Mouse (Mus musculus) hematopoietic stem cell, adult 5-6 weeks (primary cell): ENCODE data around the gene Depdc5. TPM values are rescaled to one million over a fixed set of nuclear protein-coding genes. Genes with fewer than 3 reads are reported as not detected.
A peak's percentile ranks its signal among the peaks of the same experiment; 100 is the strongest.
"Not testable (repeated sequence)": the region's sequence is repeated elsewhere in the genome, so short reads cannot be mapped to it uniquely, and the experiment has no call there.

Source experiments
- ATAC-seq, 2 experiments: fragments of 125-278 bp in 1 of 2; replicated peaks in 1 of 2; 2 replicates each; pipeline ENCODE4 v1.8.0; 2016 to 2017; ENCODE audit warnings: inconsistent platforms in 2 of 2, mild to moderate bottlenecking in 2 of 2, moderate number of reproducible peaks in 2 of 2, low read depth in 1 of 2, moderate TSS enrichment in 1 of 2; ENCODE audit not compliant: low FRiP score in 2 of 2, poor library complexity in 2 of 2, severe bottlenecking in 2 of 2, insufficient read depth in 1 of 2, low TSS enrichment in 1 of 2
- total RNA-seq: library from RNA; stranded (forward); fragments of 172-1452, 232-1000 nt; gene quantifications from 2 replicates; pipeline ENCODE4 v1.2.3, GENCODE M21; 2017

The Depdc5 gene
- total RNA-seq, result 22.6 and 28.8 TPM in 2 replicates

- peak; percentile 96 to 99 for ATAC-seq
Measured at GRCm38 (mm10) chr5:32863253-32864228, at the start of gene Depdc5. Gene Depdc5 (plus strand): TSS chr5:32863701.

- ATAC-seq, result no peak
Measured at GRCm38 (mm10) chr5:32815396-32815795, 48.1 kb upstream of the Depdc5 start.

- no peak for ATAC-seq
Measured at GRCm38 (mm10) chr5:32820471-32820870, 43.0 kb upstream of the Depdc5 start.

GRCm38 (mm10) chr5:32827009-32827408 lies 36.5 kb upstream of the Depdc5 start, which contains the start of gene Gm20671:
Gene Gm20671 (minus strand): TSS chr5:32827109.
- ATAC-seq, result no peak

GRCm38 (mm10) chr5:32828766-32829165 lies 34.7 kb upstream of the Depdc5 start:
- not testable (repeated sequence) for ATAC-seq

GRCm38 (mm10) chr5:32830054-32830453 lies 33.4 kb upstream of the Depdc5 start:
- ATAC-seq, result no peak

- ATAC-seq, result no peak
Measured at GRCm38 (mm10) chr5:32834497-32834896, 29.0 kb upstream of the Depdc5 start.

GRCm38 (mm10) chr5:32836976-32837375 lies 26.5 kb upstream of the Depdc5 start:
- no peak for ATAC-seq

- no peak for ATAC-seq
Measured at GRCm38 (mm10) chr5:32840029-32840428, 23.5 kb upstream of the Depdc5 start.

GRCm38 (mm10) chr5:32849178-32849577 lies 14.3 kb upstream of the Depdc5 start:
- no peak for ATAC-seq

GRCm38 (mm10) chr5:32849580-32849979 lies 13.9 kb upstream of the Depdc5 start:
- ATAC-seq, result not testable (repeated sequence)

- no peak for ATAC-seq
Measured at GRCm38 (mm10) chr5:32852026-32852425, 11.5 kb upstream of the Depdc5 start.

GRCm38 (mm10) chr5:32853731-32854507 lies 9.6 kb upstream of the Depdc5 start, which contains the start of gene Prr14l:
Gene Prr14l (minus strand): TSS chr5:32854256.
- ATAC-seq, result peak; percentile 92 to 98

GRCm38 (mm10) chr5:32854818-32855217 lies 8.7 kb upstream of the Depdc5 start:
- ATAC-seq, result no peak

GRCm38 (mm10) chr5:32855274-32855673 lies 8.2 kb upstream of the Depdc5 start:
- not testable (repeated sequence) for ATAC-seq

- 0 out of 4 replicates have a peak, but pooled peaks of 1 of the 2 experiments have one; percentile 19 for ATAC-seq
Measured at GRCm38 (mm10) chr5:32857781-32858220, 5.7 kb upstream of the Depdc5 start.

- no peak for ATAC-seq
Measured at GRCm38 (mm10) chr5:32861082-32861481, 2.4 kb upstream of the Depdc5 start.
